Mouse (Mus musculus) testis, adult 2 months (tissue): ENCODE results near the gene Thsd4.

Source experiments
- CTCF ChIP-seq: fragments of 200-500 bp; IDR thresholded peaks from 2 replicates; pipeline ENCODE4 v1.5.1; 2012; ENCODE audit warnings: low read depth, mild to moderate bottlenecking, inconsistent platforms, low read length, moderate library complexity; ENCODE audit not compliant: control insufficient read depth, insufficient read depth, insufficient replicate concordance
- POLR2A ChIP-seq: fragments of 200-500 bp; IDR thresholded peaks from 2 replicates; pipeline ENCODE4 v1.6.1; 2012; ENCODE audit warnings: low read depth, mild to moderate bottlenecking, inconsistent platforms, low read length, moderate library complexity; ENCODE audit not compliant: control insufficient read depth

DNA sequence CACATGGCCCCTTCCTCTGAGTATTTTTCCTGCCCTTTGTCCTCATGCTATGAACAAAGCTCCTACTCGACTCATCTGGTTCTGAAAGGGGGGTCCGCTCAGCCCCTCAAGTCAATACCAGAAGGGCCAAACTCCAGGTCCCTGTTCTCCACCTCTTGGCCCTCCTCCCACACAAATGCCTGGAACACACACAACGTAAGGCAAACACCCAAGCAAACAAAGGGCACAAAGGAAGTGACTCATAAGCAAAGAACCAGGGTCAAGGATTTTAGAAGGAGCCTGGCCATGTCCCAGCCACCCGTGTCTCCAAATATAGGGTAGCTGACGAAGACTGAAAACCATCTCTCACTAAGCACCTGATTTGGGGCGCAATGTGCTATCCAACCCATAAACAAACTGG lies 19.6 kb downstream of the Thsd4 start:
- no peak for TF ChIP-seq POLR2A
- TF ChIP-seq CTCF, result no peak
